In genomic region chr19:46455032-46455431, GRCm38 (mm10) we compare ENCODE assay signal across 8 mouse cellular contexts. TPM values are rescaled to one million over a fixed set of nuclear protein-coding genes. Genes with fewer than 3 reads are reported as not detected.
DNase-seq lines count a peak whose midpoint lies in the region; ATAC-seq and TF ChIP-seq lines count a peak whose summit lies in the region.

No protein-coding gene starts in this region.

- no peak overlapping the region; the same call in 1 of the 2 replicates for H3K4me2 ChIP-seq in embryonic facial prominence, embryonic 14.5 days (ENCODE audit: low read depth, low read length)
- H3K4me2 ChIP-seq in hindbrain, postnatal 0 days (ENCODE audit: low read depth, low read length): no peak overlapping the region
- H3K4me2 ChIP-seq in liver, embryonic 14.5 days (ENCODE audit: low read depth): peak overlapping the region; percentile 59
- peak overlapping the region; percentile 8 for H3K4me2 ChIP-seq in stomach, embryonic 14.5 days (replicated peaks; ENCODE audit: low read depth, low read length)

- 60% methylated on average over 1 of the region's 1 CpGs for WGBS in embryonic facial prominence, embryonic 14.5 days
- WGBS in hindbrain, postnatal 0 days: 64% methylated on average over 1 of the region's 1 CpGs
- WGBS in liver, embryonic 14.5 days (ENCODE audit: insufficient replicate concordance): 0% methylated on average over 1 of the region's 1 CpGs
- WGBS in stomach, embryonic 14.5 days: 58% methylated on average over 1 of the region's 1 CpGs

- no peaks in the 10 kb centered on the region for H3K27me3 ChIP-seq in embryonic facial prominence, embryonic 14.5 days (replicated peaks; ENCODE audit: control insufficient read depth, insufficient read depth, low read length)
- H3K27me3 ChIP-seq in hindbrain, postnatal 0 days (ENCODE audit: insufficient read depth, low read length): no peaks in the 10 kb centered on the region
- no peaks in the 10 kb centered on the region for H3K27me3 ChIP-seq in liver, embryonic 14.5 days (ENCODE audit: control insufficient read depth, insufficient read depth, low read length)
- no peaks in the 10 kb centered on the region for H3K27me3 ChIP-seq in stomach, embryonic 14.5 days (ENCODE audit: control insufficient read depth, insufficient read depth, low read length)

- TF ChIP-seq EP300 in liver, embryonic 14.5 days (IDR thresholded peaks at IDR 0.05; ENCODE audit: low read depth): peak; percentile 73

- no peaks in the 10 kb centered on the region for H3K9me3 ChIP-seq in embryonic facial prominence, embryonic 14.5 days (ENCODE audit: control insufficient read depth, low read length)
- no peaks in the 10 kb centered on the region for H3K9me3 ChIP-seq in hindbrain, postnatal 0 days (ENCODE audit: low read length)
- no peaks in the 10 kb centered on the region for H3K9me3 ChIP-seq in liver, embryonic 14.5 days (ENCODE audit: control insufficient read depth, low read length)
- H3K9me3 ChIP-seq in stomach, embryonic 14.5 days (ENCODE audit: control insufficient read depth, low read depth, low read length): no peaks in the 10 kb centered on the region

- TF ChIP-seq CTCF in hindbrain, postnatal 0 days (IDR thresholded peaks at IDR 0.05; ENCODE audit: low read depth): no peak
- no peak; the same call in 1 of the 2 replicates for TF ChIP-seq CTCF in liver, embryonic 14.5 days (IDR thresholded peaks at IDR 0.05; ENCODE audit: low read depth)

- DNase-seq in embryo, embryonic 10.5 days (ENCODE audit: low spot score): peak; percentile 35
- no peak for DNase-seq in embryo, embryonic 9.5 days (ENCODE audit: extremely low spot score)
- no peak for DNase-seq in embryonic facial prominence, embryonic 14.5 days (ENCODE audit: low spot score)
- no peak for DNase-seq in hindbrain, postnatal 0 days (ENCODE audit: low spot score)
- peak; percentile 65 to 68 (median 66) for DNase-seq in liver, embryonic 14.5 days (ENCODE audit: low read depth in 3 of 3, low spot score in 3 of 3)
- DNase-seq in frontal cortex, postnatal 14 days (ENCODE audit: low spot score in 2 of 2): no peak
- no peak for DNase-seq in left cerebral cortex, adult 9 months (ENCODE audit: low spot score in 2 of 2)

- H3K36me3 ChIP-seq in embryonic facial prominence, embryonic 14.5 days (ENCODE audit: control insufficient read depth, insufficient read depth, low read length): peaks cover 67% of the 10 kb centered on the region
- peaks cover 22% of the 10 kb centered on the region; the same call in 1 of the 2 replicates for H3K36me3 ChIP-seq in hindbrain, postnatal 0 days (ENCODE audit: insufficient read depth, low read length)
- H3K36me3 ChIP-seq in liver, embryonic 14.5 days (replicated peaks; ENCODE audit: control insufficient read depth, insufficient read depth, low read depth): no peaks in the 10 kb centered on the region
- H3K36me3 ChIP-seq in stomach, embryonic 14.5 days (ENCODE audit: control insufficient read depth, insufficient read depth, low read length): peaks cover 26% of the 10 kb centered on the region

- peak overlapping the region; percentile 22; the same call in 1 of the 2 replicates for H3K9ac ChIP-seq in embryonic facial prominence, embryonic 14.5 days (ENCODE audit: low read depth, low read length)
- H3K9ac ChIP-seq in hindbrain, postnatal 0 days (replicated peaks; ENCODE audit: low read length): no peak overlapping the region
- H3K9ac ChIP-seq in liver, embryonic 14.5 days (replicated peaks): peak overlapping the region; percentile 60
- 0 out of 2 replicates have a peak overlapping the region, but pooled peaks have one; percentile 6 for H3K9ac ChIP-seq in stomach, embryonic 14.5 days (replicated peaks; ENCODE audit: low read depth, low read length)

- ATAC-seq in embryonic facial prominence, embryonic 14.5 days (ENCODE audit: low read depth): no peak; the same call in 1 of the 2 replicates
- ATAC-seq in hindbrain, postnatal 0 days: no peak
- ATAC-seq in liver, embryonic 14.5 days (ENCODE audit: insufficient read depth): peak; percentile 92
- ATAC-seq in stomach, embryonic 14.5 days (ENCODE audit: insufficient number of reproducible peaks, insufficient read depth, low FRiP score, low read depth): peak; percentile 91

- H3K4me3 ChIP-seq in embryonic facial prominence, embryonic 14.5 days (ENCODE audit: low read depth, low read length): no peak overlapping the region
- H3K4me3 ChIP-seq in hindbrain, postnatal 0 days (ENCODE audit: low read length): no peak overlapping the region
- H3K4me3 ChIP-seq in liver, embryonic 14.5 days (ENCODE audit: insufficient read depth in 1 of 2, low read depth in 2 of 2, low read length in 2 of 2): peak overlapping the region in 1 of 2 experiments; percentile 10; a peak in 1 of 4 replicates
- no peak overlapping the region for H3K4me3 ChIP-seq in stomach, embryonic 14.5 days (ENCODE audit: low read depth, low read length)

- H3K4me1 ChIP-seq in embryonic facial prominence, embryonic 14.5 days (ENCODE audit: control insufficient read depth, insufficient read depth, low read length): no peaks in the 10 kb centered on the region; the same call in 1 of the 2 replicates
- H3K4me1 ChIP-seq in hindbrain, postnatal 0 days (ENCODE audit: insufficient read depth, low read length): 0 out of 2 replicates have a peak, but pooled peaks cover 18% of the 10 kb centered on the region
- H3K4me1 ChIP-seq in liver, embryonic 14.5 days (replicated peaks; ENCODE audit: control insufficient read depth in 2 of 2, insufficient read depth in 2 of 2, low read length in 1 of 2): peaks cover 30 to 52% of the 10 kb centered on the region in 2 experiments
- peaks cover 33% of the 10 kb centered on the region; the same call in 1 of the 2 replicates for H3K4me1 ChIP-seq in stomach, embryonic 14.5 days (ENCODE audit: control insufficient read depth, insufficient read depth, low read length)

- H3K27ac ChIP-seq in embryonic facial prominence, embryonic 14.5 days (replicated peaks; ENCODE audit: low read depth, low read length): peak overlapping the region; percentile 29
- peak overlapping the region; percentile 64; the same call in 1 of the 2 replicates for H3K27ac ChIP-seq in hindbrain, postnatal 0 days
- H3K27ac ChIP-seq in liver, embryonic 14.5 days: peak overlapping the region; percentile 84
- H3K27ac ChIP-seq in stomach, embryonic 14.5 days (ENCODE audit: low read length): peak overlapping the region; percentile 94

RNA-seq across cellular contexts. Expression of gene Trim8, which starts 46.5 kb away (rescaled TPM):
- polyA plus RNA-seq in embryonic facial prominence, embryonic 14.5 days (2014; fragmentation: Nextera tagmentation; extraction: Ambion mirVana): 21.5 and 27.1 TPM in 2 replicates
- total RNA-seq in hindbrain, postnatal 0 days (2014; rRNA removed): 108 and 115 TPM in 2 replicates
- 28.8 and 29.7 TPM in 2 replicates for polyA plus RNA-seq in hindbrain, postnatal 0 days (2015; fragmentation: Nextera tagmentation; extraction: Ambion mirVana)
- polyA plus RNA-seq in liver, embryonic 14.5 days (2012; rRNA removed): 7.3 and 7.7 TPM in 2 replicates
- polyA plus RNA-seq in liver, embryonic 14.5 days (2014; fragmentation: Nextera tagmentation; extraction: Ambion mirVana): 7.5 and 10.1 TPM in 2 replicates
- polyA plus RNA-seq in stomach, embryonic 14.5 days (2014; fragmentation: Nextera tagmentation; extraction: Ambion mirVana): 22.3 and 23.5 TPM in 2 replicates

RNA-seq across cellular contexts. Expression of gene Sufu, which starts 58.3 kb away (rescaled TPM):
- 34.3 and 39.8 TPM in 2 replicates for polyA plus RNA-seq in embryonic facial prominence, embryonic 14.5 days (2014; fragmentation: Nextera tagmentation; extraction: Ambion mirVana)
- 21.4 and 21.9 TPM in 2 replicates for total RNA-seq in hindbrain, postnatal 0 days (2014; rRNA removed)
- 17.2 and 19.1 TPM in 2 replicates for polyA plus RNA-seq in hindbrain, postnatal 0 days (2015; fragmentation: Nextera tagmentation; extraction: Ambion mirVana)
- 3.2 and 3.6 TPM in 2 replicates for polyA plus RNA-seq in liver, embryonic 14.5 days (2012; rRNA removed)
- polyA plus RNA-seq in liver, embryonic 14.5 days (2014; fragmentation: Nextera tagmentation; extraction: Ambion mirVana): 4.2 and 5.4 TPM in 2 replicates
- 31.5 and 35.4 TPM in 2 replicates for polyA plus RNA-seq in stomach, embryonic 14.5 days (2014; fragmentation: Nextera tagmentation; extraction: Ambion mirVana)

RNA-seq across cellular contexts. Expression of gene Actr1a, which starts 59.5 kb away (rescaled TPM):
- polyA plus RNA-seq in embryonic facial prominence, embryonic 14.5 days (2014; fragmentation: Nextera tagmentation; extraction: Ambion mirVana): 137 and 156 TPM in 2 replicates
- 321 and 337 TPM in 2 replicates for total RNA-seq in hindbrain, postnatal 0 days (2014; rRNA removed)
- 278 and 295 TPM in 2 replicates for polyA plus RNA-seq in hindbrain, postnatal 0 days (2015; fragmentation: Nextera tagmentation; extraction: Ambion mirVana)
- polyA plus RNA-seq in liver, embryonic 14.5 days (2012; rRNA removed): 23.5 and 28.1 TPM in 2 replicates
- polyA plus RNA-seq in liver, embryonic 14.5 days (2014; fragmentation: Nextera tagmentation; extraction: Ambion mirVana): 47.0 and 51.4 TPM in 2 replicates
- 141 and 142 TPM in 2 replicates for polyA plus RNA-seq in stomach, embryonic 14.5 days (2014; fragmentation: Nextera tagmentation; extraction: Ambion mirVana)

Comparison
In these comparisons a context has a peak if more than half of its experiments do, and no peak if none do; other contexts are left out.
1. DNase-seq: peak in embryo, embryonic 10.5 days (single experiment) and liver, embryonic 14.5 days (3 of 3); none in embryo, embryonic 9.5 days (single experiment), embryonic facial prominence, embryonic 14.5 days (single experiment), hindbrain, postnatal 0 days (single experiment), frontal cortex, postnatal 14 days (0 of 2) and left cerebral cortex, adult 9 months (0 of 2).
2. ATAC-seq: peak in liver, embryonic 14.5 days (single experiment) and stomach, embryonic 14.5 days (single experiment); none in embryonic facial prominence, embryonic 14.5 days (single experiment) and hindbrain, postnatal 0 days (single experiment).
3. H3K27ac ChIP-seq: peak in every context shown above with its lines; median percentile 94 in stomach, embryonic 14.5 days; 84 in liver, embryonic 14.5 days; 64 in hindbrain, postnatal 0 days; 29 in embryonic facial prominence, embryonic 14.5 days.
4. H3K4me2 ChIP-seq: peak in liver, embryonic 14.5 days (single experiment) and stomach, embryonic 14.5 days (single experiment); none in embryonic facial prominence, embryonic 14.5 days (single experiment) and hindbrain, postnatal 0 days (single experiment).